Mouse (Mus musculus) heart, adult 2 months (tissue): ENCODE measurements around the gene Sirt3.

Experiments used
- CTCF ChIP-seq: fragments of 200-600 bp; IDR thresholded peaks from 2 replicates; pipeline ENCODE4 v1.8.1; 2022; ENCODE audit warnings: antibody characterized with exemption, mild to moderate bottlenecking, moderate library complexity
- EP300 ChIP-seq: fragments of 200-500 bp; IDR thresholded peaks from 2 replicates; pipeline ENCODE4 v1.6.1; 2011; ENCODE audit warnings: low read depth, low read length, control low read depth; ENCODE audit not compliant: insufficient read depth
- POLR2A ChIP-seq: fragments of 200-500 bp; IDR thresholded peaks from 2 replicates; pipeline ENCODE4 v1.6.1; 2011; ENCODE audit warnings: mild to moderate bottlenecking, low read depth, low read length, control low read depth; ENCODE audit not compliant: insufficient read depth

- TF ChIP-seq POLR2A (no peak), CTCF (no peak), EP300 (no peak)
These were observed 41.1 kb downstream of the Sirt3 start for GRCm38 (mm10) chr7:140840750-140841735.
